Mouse (Mus musculus) frontal cortex, adult (tissue): ENCODE measurements around the gene Cpt2.

ENCODE experiments used
- ATAC-seq: cut with Nextera tagmentation; 2 replicates; pipeline ENCODE4 v1.9.2; 2017; ENCODE audit warnings: mild to moderate bottlenecking, moderate library complexity, mixed read lengths; ENCODE audit not compliant: low TSS enrichment

The Cpt2 gene

GRCm38 (mm10) chr4:107921152-107921695, 2.2 kb downstream of the Cpt2 start:
- no peak for ATAC-seq

DNA sequence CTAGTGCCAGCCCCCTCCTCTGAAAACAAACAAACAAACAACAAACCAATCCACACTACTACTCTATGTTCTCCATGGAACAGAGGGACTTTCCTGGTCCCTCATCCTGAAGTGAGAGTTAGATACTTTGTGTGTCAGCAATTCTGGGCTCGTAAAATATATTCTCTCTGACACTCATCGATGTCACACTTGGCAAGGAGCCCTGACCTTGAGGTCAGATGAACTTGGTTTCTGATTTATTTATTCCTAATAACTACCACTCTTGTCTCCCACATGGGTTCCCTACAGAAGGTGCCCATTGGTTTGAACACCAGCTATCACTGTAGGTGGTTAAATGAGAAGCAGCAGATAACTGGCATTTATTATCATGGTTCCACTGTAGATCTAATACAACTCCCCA, 3.1 kb downstream of the Cpt2 start:
- ATAC-seq: no peak

- no peak for ATAC-seq
Observed at GRCm38 (mm10) chr4:107910020-107910419, 13.4 kb downstream of the Cpt2 start.

- no peak for ATAC-seq
Observed at GRCm38 (mm10) chr4:107906561-107906960, 16.8 kb downstream of the Cpt2 start.

DNA sequence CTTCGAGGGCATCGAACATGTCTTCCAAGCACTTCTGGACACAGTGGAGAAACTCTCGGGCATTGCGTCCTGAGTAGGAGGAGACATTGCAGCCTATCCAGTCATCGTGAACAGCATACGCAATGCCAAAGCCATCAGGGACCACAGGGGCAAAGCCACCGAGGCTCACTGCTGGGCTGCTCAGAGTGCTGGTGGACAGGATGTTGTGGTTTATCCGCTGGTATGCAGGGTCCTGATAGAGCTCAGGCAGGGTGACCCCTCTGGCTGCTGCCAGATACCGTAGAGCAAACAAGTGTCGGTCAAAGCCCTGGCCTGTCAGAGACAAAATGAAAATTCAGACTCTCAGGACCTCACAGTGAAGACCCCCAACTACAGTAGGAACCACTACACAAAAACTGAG, 19.2 kb downstream of the Cpt2 start:
- no peak for ATAC-seq

DNA sequence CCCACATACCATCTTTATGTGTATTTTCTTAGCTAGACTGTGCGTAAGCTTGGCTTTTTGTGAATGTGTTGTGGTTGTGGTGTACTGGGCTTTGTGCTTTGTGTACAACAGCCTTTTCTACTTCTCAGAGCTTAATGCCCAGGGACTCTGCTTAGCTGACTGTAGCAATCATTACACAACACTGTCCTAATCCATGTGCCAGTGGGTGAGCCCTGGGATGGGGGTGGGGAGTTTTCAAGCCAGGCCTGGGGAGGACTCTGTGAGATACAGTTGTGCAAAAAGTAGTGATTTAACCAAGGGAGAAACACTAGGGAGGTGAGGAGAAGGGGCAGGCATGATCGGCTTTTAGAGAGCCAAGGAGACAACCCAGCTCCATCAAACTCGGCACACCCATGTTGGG, 23.2 kb downstream of the Cpt2 start:
- ATAC-seq: no peak

DNA sequence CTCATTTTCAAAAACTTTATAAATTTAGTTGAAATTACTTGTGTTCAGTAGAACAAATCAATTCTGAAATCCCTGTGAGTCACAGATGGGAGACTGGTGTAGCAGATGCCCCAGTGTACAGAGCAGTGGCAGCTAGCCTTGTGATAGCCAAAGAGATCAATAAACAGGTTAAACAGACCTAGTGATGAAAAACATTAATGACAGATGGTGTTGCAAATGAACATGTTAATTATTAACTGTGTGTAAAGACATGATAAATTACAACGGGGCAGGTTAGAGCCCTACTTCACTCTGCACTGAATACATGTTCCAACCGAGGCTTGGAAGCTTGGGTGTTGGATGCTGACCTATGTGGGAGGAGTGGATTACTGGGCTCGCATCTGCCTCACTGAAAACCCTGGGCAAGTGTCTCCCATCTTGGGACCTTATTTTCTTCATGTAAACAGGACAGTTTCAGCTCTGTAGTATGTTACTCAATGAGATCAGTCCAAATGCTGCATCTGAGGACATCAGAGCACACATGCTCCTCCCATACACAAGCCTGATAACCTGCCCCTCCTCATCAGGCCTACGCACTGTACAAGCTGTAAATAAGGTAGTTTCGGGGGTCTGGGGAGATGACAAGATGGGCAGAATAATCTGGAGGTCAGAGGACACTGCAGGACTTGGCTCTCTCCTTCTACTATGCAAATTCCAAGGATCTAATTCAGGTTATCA, 24.0 kb downstream of the Cpt2 start:
- no peak for ATAC-seq

GRCm38 (mm10) chr4:107892663-107893062, 30.7 kb downstream of the Cpt2 start:
- ATAC-seq: no peak

DNA sequence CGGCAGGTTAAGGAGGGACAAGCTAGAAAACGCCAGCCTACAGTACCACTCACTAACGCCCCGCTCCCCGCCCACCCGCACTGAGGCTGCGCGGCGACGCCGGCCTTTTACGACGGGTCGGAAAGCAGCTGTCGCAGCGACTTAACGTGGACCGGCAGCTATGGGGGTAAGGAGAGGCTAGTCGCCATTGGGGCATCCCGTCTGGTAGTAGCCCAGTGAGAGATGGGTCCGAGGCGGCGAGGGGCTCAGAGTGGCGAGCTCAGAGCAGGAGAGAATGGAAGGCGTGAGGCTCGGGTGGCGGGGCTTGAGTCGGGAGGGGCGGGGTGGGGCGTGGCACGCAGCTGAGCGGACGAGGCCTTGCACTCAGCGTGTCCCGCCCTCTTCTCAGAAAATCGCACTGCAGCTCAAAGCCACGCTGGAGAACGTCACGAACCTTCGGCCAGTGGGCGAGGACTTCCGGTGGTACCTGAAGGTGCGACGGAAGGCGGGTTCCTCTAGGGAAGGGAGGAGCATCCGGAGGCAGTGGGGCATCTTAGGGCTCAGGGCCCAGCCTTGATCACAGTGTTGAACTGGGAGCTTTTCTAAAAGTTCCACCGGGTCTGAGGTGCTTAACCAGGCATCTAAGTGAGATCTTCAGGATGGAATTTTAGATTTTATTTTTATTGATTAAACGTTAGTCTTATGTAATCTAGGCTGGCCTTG, 33.5 kb downstream of the Cpt2 start, which contains the start of gene 0610037L13Rik:
Gene 0610037L13Rik (plus strand): TSS at position 83 of the 702 bp plus-strand sequence.
- peak; percentile 94 for ATAC-seq

DNA sequence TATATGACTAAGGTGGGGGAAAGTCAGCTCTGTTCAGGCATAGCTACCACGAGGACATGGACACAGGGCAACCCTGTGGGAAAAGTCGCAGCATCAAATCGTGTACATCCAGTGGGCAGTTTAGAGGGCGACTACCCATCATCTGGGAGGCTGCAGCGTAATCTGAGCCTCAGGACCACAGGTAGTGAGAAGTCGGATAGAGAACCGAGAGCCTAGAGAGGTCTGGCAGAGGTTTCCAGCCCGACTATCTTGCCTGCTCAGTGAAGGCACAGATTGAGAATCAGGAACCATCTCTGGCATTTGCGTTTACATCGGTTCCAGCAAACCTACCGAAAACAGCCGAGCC, 34.1 kb downstream of the Cpt2 start:
- ATAC-seq: peak; percentile 41

- no peak for ATAC-seq
Observed at GRCm38 (mm10) chr4:107886371-107886770, 37.0 kb downstream of the Cpt2 start.

DNA sequence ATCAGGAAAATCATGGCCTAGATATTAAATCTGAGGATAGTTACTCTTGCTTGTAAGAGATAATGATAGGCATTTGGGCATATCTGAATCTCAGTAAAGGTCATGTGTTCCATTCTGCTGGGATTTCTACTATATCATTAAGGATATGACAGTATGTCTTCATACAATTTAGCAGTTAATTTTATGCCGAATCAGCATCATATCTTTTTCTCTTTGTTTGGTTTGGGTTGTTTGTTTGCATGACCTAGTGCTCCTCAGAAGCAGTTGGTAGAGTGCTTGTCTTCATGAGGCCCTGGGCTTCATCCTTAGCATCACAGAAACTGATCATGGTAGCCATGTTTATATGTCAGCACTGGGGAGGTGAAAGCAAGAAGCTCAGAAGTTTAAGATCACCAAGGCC, 41.8 kb downstream of the Cpt2 start:
- ATAC-seq: no peak

- peak; percentile 89 for ATAC-seq
Observed at GRCm38 (mm10) chr4:107879254-107880050, 44.0 kb downstream of the Cpt2 start, which contains the start of gene Magoh. Gene Magoh, plus strand, starts transcription at chr4:107879755.

DNA sequence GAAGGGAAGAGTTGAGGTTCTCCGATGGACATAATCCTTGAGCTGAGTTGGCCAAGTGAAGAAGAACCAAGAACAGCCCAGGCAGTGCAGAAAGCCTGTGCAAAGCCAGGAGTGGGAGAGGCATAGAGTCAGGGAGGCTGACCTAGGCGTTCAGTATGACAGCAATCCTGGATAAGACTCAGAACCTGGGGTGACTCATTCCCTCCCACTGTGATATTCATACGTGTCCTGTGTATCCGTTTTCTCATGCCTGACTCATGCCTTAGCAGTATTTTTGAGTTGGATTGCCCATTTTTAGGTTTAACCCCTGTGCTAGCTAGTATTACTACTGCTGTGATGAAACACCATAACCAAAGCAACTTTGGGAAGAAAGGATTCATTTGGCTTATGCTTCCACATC, 58.5 kb downstream of the Cpt2 start:
- ATAC-seq: peak; percentile 82

- no peak for ATAC-seq
Observed at GRCm38 (mm10) chr4:107858995-107859394, 64.4 kb downstream of the Cpt2 start.

- peak; percentile 86 for ATAC-seq
Observed at GRCm38 (mm10) chr4:107856958-107857686, 66.3 kb downstream of the Cpt2 start.
